Comparison of ENCODE assay signal across 8 mouse cellular contexts in the genomic region with DNA sequence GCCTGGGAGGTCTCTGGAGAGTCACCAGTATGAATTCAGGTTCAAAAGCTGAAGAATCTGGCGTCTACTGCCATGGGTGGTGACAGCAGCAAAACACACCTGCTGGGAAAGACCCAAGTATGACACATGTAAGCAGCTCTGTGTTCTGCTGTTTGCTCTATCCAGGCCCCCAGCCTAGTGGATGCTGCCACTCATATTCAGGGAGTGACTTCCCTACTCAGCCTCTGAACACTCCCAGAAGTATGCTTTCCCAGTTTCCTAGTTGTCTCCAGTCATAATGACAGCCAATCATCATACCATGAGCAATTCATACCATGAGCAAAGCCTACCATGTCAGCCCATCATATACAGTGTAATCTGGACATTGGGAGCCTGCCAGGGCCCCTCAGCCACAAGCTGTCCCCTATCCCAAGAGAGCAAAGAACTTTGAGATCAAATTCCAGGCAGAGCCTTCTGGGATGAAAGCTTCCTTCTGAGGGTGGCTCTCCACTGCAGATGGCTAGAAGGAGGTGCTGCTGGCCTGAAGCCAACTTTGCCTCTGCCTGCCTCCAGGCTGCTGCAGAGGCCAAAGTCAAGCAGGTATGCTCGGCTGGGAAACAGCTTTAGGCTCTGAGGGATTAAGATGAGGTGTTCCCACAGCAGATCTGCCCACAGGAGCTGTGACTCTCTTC. TPM values are rescaled to one million over a fixed set of nuclear protein-coding genes. Genes with fewer than 3 reads are reported as not detected.
DNase-seq lines count a peak whose midpoint lies in the region; ATAC-seq and TF ChIP-seq lines count a peak whose summit lies in the region.

No protein-coding gene starts in this region.

- DNase-seq in forebrain, embryonic 14.5 days (ENCODE audit: low spot score) = peak; percentile 56
- DNase-seq in brain, adult 2 months (ENCODE audit: low read depth, low spot score) = peak; percentile 88
- peak; percentile 46 for DNase-seq in limb, embryonic 14.5 days (ENCODE audit: low spot score)
- DNase-seq in c-Kit-positive CD71-positive TER-119-positive erythroid progenitor cells, embryonic 14.5 days (ENCODE audit: low spot score) = no peak
- DNase-seq in embryo, embryonic 9.5 days (ENCODE audit: extremely low spot score) = no peak
- no peak for DNase-seq in gastrocnemius, adult 8-10 months (ENCODE audit: low spot score in 2 of 2)

- H3K4me3 ChIP-seq in forebrain, embryonic 14.5 days (ENCODE audit: low read depth, low read length) = no peak overlapping the region
- H3K4me3 ChIP-seq in forebrain, embryonic 12.5 days (replicated peaks) = no peak overlapping the region
- H3K4me3 ChIP-seq in intestine, postnatal 0 days (ENCODE audit: low read depth, low read length) = no peak overlapping the region
- H3K4me3 ChIP-seq in limb, embryonic 14.5 days (replicated peaks; ENCODE audit: low read length) = no peak overlapping the region

- TF ChIP-seq CTCF in intestine, postnatal 0 days (IDR thresholded peaks at IDR 0.05; ENCODE audit: low read depth) = no peak

- ATAC-seq in forebrain, embryonic 14.5 days = no peak
- no peak for ATAC-seq in forebrain, embryonic 12.5 days (ENCODE audit: low FRiP score)
- peak; percentile 95 for ATAC-seq in intestine, postnatal 0 days
- ATAC-seq in limb, embryonic 14.5 days (ENCODE audit: low FRiP score, low read depth) = no peak

- H3K27me3 ChIP-seq in forebrain, embryonic 14.5 days (replicated peaks; ENCODE audit: control insufficient read depth, insufficient read depth, low read length) = no peaks in the 10 kb centered on the region
- H3K27me3 ChIP-seq in forebrain, embryonic 12.5 days = no peaks in the 10 kb centered on the region
- H3K27me3 ChIP-seq in intestine, postnatal 0 days (replicated peaks; ENCODE audit: control insufficient read depth, insufficient read depth, low read length) = no peaks in the 10 kb centered on the region
- H3K27me3 ChIP-seq in limb, embryonic 14.5 days (ENCODE audit: control insufficient read depth, insufficient read depth, low read length) = no peaks in the 10 kb centered on the region

- no peak for TF ChIP-seq POLR2A in limb, embryonic 14.5 days (IDR thresholded peaks at IDR 0.05; ENCODE audit: borderline replicate concordance, extremely low read depth, insufficient read depth, insufficient read length)

- 54% methylated on average over 2 of the region's 2 CpGs for WGBS in forebrain, embryonic 14.5 days
- 74% methylated on average over 2 of the region's 2 CpGs for WGBS in forebrain, embryonic 12.5 days
- 29% methylated on average over 2 of the region's 2 CpGs for WGBS in intestine, postnatal 0 days
- 39% methylated on average over 2 of the region's 2 CpGs for WGBS in limb, embryonic 14.5 days

- no peak overlapping the region for H3K9ac ChIP-seq in forebrain, embryonic 14.5 days (ENCODE audit: low read length)
- H3K9ac ChIP-seq in forebrain, embryonic 12.5 days = no peak overlapping the region
- H3K9ac ChIP-seq in intestine, postnatal 0 days (ENCODE audit: low read depth, low read length) = no peak overlapping the region
- no peak overlapping the region for H3K9ac ChIP-seq in limb, embryonic 14.5 days (ENCODE audit: low read depth, low read length, severe bottlenecking)

- no peaks in the 10 kb centered on the region for H3K9me3 ChIP-seq in forebrain, embryonic 14.5 days (replicated peaks; ENCODE audit: control insufficient read depth, low read length)
- no peaks in the 10 kb centered on the region for H3K9me3 ChIP-seq in forebrain, embryonic 12.5 days
- no peaks in the 10 kb centered on the region for H3K9me3 ChIP-seq in intestine, postnatal 0 days (ENCODE audit: control insufficient read depth)
- no peaks in the 10 kb centered on the region for H3K9me3 ChIP-seq in limb, embryonic 14.5 days (ENCODE audit: control insufficient read depth, low read length)

- H3K27ac ChIP-seq in forebrain, embryonic 14.5 days (ENCODE audit: low read depth, low read length) = no peak overlapping the region
- no peak overlapping the region for H3K27ac ChIP-seq in forebrain, embryonic 12.5 days
- H3K27ac ChIP-seq in intestine, postnatal 0 days (ENCODE audit: low read depth, low read length) = no peak overlapping the region
- H3K27ac ChIP-seq in limb, embryonic 14.5 days (replicated peaks; ENCODE audit: low read depth, low read length) = no peak overlapping the region

- no peak overlapping the region for H3K4me2 ChIP-seq in forebrain, embryonic 14.5 days (ENCODE audit: low read length)
- H3K4me2 ChIP-seq in forebrain, embryonic 12.5 days = no peak overlapping the region
- H3K4me2 ChIP-seq in intestine, postnatal 0 days (replicated peaks; ENCODE audit: low read depth) = no peak overlapping the region
- H3K4me2 ChIP-seq in limb, embryonic 14.5 days (replicated peaks; ENCODE audit: low read depth, low read length, severe bottlenecking) = no peak overlapping the region

- H3K36me3 ChIP-seq in forebrain, embryonic 14.5 days (ENCODE audit: control insufficient read depth, insufficient read depth, low read length) = no peaks in the 10 kb centered on the region
- no peaks in the 10 kb centered on the region for H3K36me3 ChIP-seq in forebrain, embryonic 12.5 days (replicated peaks)
- H3K36me3 ChIP-seq in intestine, postnatal 0 days (ENCODE audit: control insufficient read depth, insufficient read depth) = no peaks in the 10 kb centered on the region
- no peaks in the 10 kb centered on the region for H3K36me3 ChIP-seq in limb, embryonic 14.5 days (ENCODE audit: control insufficient read depth, insufficient read depth, low read length)

- peaks cover 8% of the 10 kb centered on the region; the same call in 1 of the 2 replicates for H3K4me1 ChIP-seq in forebrain, embryonic 14.5 days (ENCODE audit: control insufficient read depth, insufficient read depth, low read length)
- peaks cover 9% of the 10 kb centered on the region for H3K4me1 ChIP-seq in forebrain, embryonic 12.5 days
- no peaks in the 10 kb centered on the region for H3K4me1 ChIP-seq in intestine, postnatal 0 days (replicated peaks; ENCODE audit: control insufficient read depth, insufficient read depth, low read length)
- peaks cover 14% of the 10 kb centered on the region for H3K4me1 ChIP-seq in limb, embryonic 14.5 days (ENCODE audit: control insufficient read depth, insufficient read depth, low read length)

RNA-seq across cellular contexts. Expression of a gene that starts 42.8 kb away (rescaled TPM):
- 15.0 and 18.1 TPM in 2 replicates for polyA plus RNA-seq in forebrain, embryonic 14.5 days (2014; fragmentation: Nextera tagmentation; extraction: Ambion mirVana)
- polyA plus RNA-seq in forebrain, embryonic 12.5 days (2016; fragmentation: Nextera tagmentation; extraction: Ambion mirVana) = 11.7 and 15.0 TPM in 2 replicates
- polyA plus RNA-seq in intestine, postnatal 0 days (2015; fragmentation: Nextera tagmentation; extraction: Ambion mirVana) = 7.0 and 7.2 TPM in 2 replicates
- polyA plus RNA-seq in limb, embryonic 14.5 days (2012; rRNA removed) = 58.2 and 80.2 TPM in 2 replicates
- polyA plus RNA-seq in limb, embryonic 14.5 days (2014; fragmentation: Nextera tagmentation; extraction: Ambion mirVana) = 17.3 and 20.6 TPM in 2 replicates
- 100 to 1,000 TPM; 103 to 120 (median 106) TPM for total RNA-seq in gastrocnemius, adult 8-10 months (2022)

Comparison
In these comparisons a context has a peak if more than half of its experiments do, and no peak if none do; other contexts are left out.
1. DNase-seq: peak in forebrain, embryonic 14.5 days (single experiment), brain, adult 2 months (single experiment) and limb, embryonic 14.5 days (single experiment); none in c-Kit-positive CD71-positive TER-119-positive erythroid progenitor cells, embryonic 14.5 days (single experiment), embryo, embryonic 9.5 days (single experiment) and gastrocnemius, adult 8-10 months (0 of 2).